Mouse (Mus musculus): ENCODE measurements around the gene Ncmap.

DNA sequence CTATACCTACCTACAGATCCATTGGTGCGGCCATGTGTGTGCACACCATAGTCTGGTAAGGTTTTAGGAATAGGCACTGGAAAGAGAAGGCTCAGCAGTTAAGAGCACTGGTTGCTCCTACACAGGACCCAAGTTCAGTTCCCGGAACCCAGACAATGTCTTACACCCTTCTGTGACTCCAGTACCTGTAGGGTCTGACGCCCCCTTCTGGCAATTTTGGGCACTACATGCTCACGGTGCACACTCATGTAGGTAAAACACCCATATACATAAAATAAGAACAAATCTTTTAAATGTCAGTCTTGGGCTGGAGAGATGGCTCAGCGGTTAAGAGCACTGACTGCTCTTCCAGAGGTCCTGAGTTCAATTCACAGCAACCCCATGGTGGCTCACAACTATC lies 24.7 kb downstream of the Ncmap start:
- peak; percentile 55 for TF ChIP-seq CTCF (IDR thresholded peaks at IDR 0.05; ENCODE audit: low read depth)
- no peak for TF ChIP-seq EP300 (IDR thresholded peaks at IDR 0.05; ENCODE audit: low read depth)
